Mouse (Mus musculus) cerebellum, postnatal 10 days (tissue): ENCODE measurements at regions not wholly inside any gene's neighbourhood (a gene's known extent, or its start where the extent isn't known, plus 50 kb on each side); places are given as distances from the start of the nearest gene placed in this dataset.

Experiments used
- DNase-seq, 2 experiments: peaks; one replicate each; pipeline ENCODE4 v3.0.0; 2021; ENCODE audit warnings: mixed read lengths in 2 of 2

DNA sequence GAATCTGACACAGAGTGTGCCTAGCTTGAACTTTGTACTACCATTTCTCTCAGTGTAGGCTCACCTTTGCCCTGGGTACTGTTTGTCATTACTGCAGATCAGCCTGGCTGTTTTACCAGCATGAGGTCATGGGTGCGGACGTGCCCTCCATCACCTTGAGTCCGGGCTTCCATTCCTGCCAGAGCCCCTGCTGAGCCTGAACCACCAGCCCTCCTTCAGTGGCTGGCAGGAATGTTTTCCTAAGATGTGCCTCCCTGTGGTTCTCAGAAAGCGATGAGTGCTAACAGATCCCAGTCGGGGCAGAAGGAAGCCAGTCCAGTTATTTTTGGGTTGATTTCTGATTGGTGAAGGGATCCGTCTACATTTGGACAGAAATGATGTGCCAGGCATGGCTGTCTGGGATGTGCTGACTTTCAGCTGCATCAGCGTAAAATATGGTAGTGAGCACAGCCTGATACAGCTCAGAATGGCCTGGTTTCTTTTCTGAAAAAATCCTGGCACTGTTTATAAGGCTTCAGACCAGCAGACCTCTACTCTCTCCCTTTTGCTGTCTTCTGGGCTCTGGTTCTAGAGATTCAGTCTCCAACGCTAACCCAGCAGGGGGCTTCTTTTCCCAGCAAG lies 324.0 kb upstream of the Nfe2l3 start:
- peak in 1 of 2 experiments; percentile 18 for DNase-seq

DNA sequence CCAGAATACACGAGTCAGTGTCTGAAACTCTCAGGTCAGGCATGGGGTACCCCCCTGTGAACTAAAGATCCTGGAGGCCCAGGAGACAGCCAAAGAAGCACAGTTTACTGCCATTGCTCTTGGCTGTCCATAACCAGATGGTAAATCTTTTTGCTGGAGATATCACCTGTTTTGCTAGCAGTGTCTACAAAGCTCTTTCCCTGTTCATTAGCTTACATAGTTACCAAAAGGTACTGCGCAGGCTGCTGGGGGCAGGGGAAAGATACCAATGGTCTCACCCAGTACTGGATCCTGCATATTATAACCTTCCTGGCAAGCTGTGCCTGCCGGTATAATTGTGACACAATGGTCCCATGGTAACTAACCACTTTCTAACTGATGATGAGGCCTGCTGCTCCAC lies 321.9 kb upstream of the Nfe2l3 start:
- DNase-seq: no peak

DNA sequence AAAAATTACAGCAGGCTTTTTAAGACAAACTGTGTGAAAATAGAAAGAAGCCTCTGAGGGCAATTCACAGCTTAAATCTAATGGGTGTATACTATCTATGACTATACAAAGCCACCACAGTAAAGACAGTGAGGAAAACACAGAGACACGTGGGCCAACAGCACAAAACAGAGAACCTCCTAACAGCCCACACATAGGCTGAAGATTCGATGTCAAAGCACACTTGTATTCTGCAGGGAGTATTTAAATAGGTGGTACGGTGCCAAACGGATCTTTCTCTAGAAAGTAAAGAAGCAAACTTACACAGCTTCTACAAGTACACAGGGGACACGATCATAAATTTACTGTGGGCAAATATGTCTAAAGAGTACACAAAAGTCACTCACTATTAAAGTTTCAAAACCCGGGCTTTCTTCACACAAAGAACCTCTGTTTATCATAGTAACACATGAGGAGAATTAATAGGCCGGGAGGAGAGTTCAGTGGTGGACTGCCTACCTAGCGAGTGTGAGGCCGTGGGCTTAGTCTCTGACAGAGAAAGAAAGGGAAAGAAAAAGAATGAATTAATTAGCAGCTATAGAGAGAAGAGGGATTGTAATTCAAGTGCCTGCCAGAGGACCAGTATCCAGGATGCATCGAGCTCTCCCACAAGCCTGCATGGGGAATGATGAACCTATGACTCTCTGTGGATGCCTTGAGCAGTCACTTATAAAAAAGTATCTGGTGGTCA lies 317.7 kb upstream of the Nfe2l3 start:
- DNase-seq: no peak

DNA sequence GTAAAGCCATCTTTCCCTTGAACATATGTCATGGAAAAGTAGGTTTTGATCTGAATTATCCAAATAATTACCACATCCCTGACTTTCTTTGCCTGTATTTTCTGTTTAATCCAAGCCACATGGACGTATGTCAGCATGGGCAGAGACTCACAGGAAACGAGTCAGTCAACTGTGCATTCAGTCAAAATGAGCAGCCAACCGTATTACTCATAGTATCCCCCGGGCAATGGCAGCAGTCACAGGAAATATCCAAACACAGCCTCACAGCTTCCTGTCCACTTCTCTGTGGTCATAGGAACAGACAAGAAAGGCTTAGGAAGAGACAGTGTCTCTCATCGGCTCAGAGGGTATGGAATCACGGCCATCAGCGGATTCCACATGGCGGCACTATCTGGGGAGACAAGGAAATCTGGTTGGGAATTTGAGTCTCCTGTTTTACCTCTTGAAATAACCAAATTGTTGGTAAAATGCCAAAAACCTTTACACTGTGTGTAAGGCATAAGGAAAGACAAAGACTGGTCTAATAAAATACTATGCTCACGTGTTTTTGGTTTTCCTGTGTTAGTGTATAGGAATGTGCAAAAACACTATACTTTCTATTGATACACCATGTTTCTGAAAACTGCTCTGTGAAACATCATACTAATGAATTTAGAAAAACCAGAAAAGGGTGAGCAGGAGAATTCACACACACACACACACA lies 313.5 kb upstream of the Nfe2l3 start:
- peak; percentile 36 to 38 for DNase-seq

DNA sequence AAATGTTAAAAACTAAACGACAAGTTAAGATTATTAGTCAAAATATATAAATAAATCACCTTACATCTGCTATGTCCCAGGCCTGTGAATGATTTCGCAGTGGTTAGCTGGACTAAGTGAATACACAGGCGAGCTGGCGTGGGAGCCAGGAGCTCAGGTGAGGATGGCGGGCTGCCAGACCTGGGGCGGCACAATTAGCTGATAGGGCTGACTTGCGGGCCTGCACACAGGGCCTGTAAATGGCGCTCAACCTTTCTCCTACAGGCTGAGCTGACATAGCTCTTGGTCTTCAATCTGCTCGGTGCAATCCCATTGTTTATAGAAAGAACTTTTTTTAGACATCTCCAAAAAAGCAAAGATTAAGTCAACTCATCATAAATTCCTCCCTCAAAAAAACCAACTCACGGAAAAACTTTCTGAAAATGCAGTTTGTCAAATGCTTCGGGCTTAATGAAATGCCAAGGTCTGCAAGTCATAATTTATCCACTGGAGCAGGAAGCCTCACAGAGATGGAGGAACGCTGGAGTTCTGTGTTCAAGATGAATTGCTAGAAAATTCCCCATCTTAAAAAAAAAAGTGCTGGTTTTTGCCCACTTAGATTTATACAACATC lies 312.7 kb upstream of the Nfe2l3 start:
- peak; percentile 77 to 83 for DNase-seq

DNA sequence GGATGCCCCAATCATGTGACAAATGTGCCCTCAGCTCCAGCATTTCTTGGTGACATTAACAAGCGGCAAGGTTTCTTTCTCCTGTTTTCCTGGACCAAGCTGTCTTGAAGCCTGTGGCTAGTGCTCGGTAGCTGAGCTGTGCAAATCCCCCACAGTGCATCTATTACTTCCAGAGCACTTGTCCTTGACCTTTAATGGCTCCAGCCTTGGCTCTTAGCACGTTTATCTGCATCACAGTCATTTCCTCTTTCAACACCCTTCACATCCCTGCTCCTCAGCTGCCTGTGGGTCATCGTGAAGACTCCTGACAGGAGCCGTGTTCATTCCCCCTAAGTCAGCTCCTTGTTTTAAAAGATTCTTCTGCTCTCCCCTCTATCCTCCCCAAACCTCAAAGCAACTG lies 309.5 kb upstream of the Nfe2l3 start:
- no peak for DNase-seq

DNA sequence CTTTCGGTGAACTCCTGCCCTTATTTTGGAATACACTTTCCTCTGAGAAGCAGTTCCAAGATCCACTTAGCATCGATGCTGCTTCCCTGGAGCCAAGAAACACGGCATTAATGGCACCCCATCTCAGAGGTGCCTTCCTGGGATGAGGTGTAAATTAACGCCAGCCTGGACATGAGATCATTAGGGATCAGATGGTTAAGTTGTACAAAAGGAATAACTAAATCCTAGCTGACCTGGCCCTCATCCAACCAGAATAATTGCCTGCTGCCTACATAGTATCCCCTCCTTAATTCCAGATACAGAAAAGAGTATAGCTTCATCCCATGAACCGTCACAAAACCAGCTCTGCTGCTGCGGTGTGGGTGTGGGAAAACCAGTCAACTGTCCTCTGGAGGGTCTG lies 304.6 kb upstream of the Nfe2l3 start:
- no peak for DNase-seq

DNA sequence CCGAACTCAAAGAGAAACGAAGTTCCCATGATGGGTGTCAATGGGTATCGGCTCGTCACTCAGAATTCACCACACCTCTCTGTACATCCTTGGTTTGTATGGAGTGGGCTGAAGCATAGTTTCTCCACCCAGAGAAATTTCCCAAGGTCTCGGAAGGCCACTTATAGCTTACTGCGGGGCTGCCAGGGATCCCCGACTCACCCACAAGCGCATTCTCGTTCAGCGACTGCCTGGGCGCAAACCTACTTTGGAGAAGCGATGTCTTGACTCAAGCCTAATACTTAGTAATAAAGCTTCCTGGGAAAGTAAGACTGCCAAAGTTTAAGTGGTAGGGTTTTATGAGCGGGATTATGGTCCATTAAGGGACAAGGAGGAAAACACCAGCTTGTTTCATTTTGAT lies 303.4 kb upstream of the Nfe2l3 start:
- no peak for DNase-seq

DNA sequence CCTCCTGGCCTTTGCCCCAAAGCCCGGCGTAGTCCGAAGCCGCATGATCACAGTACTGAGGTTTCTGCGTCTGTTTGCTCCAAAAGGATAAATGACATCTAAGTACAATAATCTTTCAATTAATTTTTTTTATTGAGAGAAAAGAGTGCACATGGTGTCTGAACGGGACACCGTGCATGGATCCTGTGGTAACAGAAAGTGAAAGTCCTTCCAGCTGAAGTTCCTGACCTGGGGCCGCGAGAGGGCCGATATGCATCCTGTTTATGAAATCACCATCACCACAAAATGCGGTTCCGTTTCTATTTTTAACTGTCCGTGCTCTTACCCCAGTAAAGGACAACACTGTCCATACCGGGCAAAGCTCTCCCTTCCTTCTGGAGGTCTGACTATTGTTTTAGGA lies 302.9 kb upstream of the Nfe2l3 start:
- DNase-seq: no peak

DNA sequence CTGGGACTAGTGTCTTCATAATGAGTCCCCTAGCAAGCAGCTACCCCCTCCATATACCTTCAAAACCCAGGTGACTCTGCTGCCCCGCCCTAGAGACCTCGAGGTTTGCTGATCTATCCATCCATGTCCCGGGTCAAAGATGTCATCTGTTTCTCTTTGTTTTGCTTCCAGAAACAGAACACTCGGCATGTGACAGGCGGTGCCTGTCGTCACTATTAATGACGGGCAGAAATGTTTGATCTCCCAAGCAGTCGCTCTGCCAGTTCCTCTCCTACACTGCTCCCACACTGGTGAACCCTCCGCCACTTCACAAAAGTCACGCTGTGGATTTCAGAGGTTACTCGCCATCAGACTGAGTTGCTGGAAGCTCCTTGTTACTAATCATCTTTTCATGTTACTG lies 287.7 kb upstream of the Nfe2l3 start:
- no peak for DNase-seq

DNA sequence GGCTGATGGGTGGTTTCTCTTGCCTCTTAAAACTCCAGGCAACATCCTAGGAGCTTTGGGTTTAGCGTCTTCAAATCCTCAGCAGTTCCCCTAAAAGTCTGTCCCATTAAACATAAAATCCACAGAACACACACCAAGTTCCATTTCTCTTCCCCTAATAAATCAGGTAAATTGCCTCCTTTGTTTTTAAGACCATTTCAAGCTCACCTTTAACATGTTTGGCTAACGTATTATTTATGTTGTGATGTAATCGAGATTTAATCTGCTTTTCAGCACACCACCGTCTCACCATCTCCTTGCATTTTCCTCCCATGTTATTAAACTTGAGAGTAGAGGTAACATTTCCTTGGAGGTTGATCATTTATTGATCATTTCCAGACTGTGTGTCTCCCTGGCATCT lies 286.6 kb upstream of the Nfe2l3 start:
- no peak for DNase-seq

DNA sequence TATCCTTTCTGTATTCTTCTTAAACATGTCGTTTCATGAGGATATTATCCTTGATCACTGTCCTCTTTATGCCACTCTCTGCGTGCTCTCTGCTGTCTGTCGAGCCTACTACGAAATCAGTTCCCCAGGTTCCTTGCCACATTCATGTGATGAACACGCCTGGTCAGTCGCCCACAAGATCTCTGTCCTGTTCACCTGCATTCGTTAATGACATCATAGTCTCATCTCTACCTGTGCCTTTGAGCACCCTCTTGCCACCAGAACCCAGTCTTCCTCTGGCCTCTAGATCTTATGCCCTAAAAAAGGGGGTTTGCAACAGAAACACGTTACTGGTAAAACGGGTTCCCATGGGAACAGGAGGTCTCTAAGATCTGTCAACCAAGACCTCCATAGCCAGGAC lies 283.6 kb upstream of the Nfe2l3 start:
- DNase-seq: no peak

DNA sequence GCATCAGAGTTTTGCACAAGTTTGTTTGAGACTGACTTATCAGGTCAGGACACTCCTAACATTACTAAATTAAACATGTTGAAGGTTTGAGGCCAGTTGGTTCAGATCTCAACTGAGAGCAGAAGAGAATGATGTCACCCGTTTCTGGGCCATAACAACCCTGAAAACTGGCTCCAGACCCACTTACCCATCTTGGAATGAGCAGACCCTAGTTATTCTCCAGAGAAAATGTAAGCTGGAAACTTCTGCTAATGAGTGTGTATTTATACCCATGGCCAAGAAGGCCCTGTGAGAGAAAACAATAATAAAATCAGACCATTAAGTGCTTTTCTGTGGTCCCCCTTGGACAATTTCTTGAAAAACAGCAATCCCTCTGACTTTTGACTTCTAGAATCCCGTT lies 282.4 kb upstream of the Nfe2l3 start:
- no peak for DNase-seq

DNA sequence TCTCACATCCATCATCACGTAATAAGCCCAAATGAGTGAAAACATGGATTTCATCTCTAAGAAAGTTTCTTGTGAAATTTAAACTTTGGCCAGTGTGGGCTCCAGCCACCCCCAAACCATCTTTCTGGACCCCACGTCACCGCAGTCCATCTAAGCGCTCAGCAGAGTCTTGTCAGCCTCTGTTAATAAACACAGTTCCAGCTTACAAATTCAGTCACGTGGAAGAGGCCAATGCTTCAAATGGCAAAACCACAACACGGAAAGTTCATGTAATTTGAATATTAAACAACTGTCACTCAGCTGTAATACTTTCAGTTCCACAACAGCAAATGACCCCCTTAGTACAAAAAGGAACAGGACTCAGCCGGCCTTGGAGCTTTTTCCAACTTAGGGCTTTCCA lies 282.0 kb upstream of the Nfe2l3 start:
- DNase-seq: no peak

DNA sequence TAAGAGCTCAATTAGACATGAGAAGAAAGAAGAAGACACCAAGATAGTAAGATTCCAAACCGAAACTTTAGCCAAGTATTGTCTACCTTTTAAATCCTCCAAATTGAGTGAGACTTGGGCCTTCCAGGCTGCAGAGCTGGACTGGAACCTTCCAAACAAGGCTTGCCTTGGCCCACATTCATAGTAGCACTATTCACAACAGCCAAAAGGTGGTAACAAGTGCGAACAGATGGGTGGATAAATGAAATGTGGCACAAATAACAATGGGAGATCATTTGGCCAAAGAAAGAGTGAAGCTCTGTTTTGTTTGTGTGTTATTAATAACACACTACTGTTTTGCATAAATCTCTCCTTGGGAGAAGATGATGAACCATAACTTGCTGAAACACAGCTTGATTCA lies 281.6 kb upstream of the Nfe2l3 start:
- DNase-seq: peak in 1 of 2 experiments; percentile 52

DNA sequence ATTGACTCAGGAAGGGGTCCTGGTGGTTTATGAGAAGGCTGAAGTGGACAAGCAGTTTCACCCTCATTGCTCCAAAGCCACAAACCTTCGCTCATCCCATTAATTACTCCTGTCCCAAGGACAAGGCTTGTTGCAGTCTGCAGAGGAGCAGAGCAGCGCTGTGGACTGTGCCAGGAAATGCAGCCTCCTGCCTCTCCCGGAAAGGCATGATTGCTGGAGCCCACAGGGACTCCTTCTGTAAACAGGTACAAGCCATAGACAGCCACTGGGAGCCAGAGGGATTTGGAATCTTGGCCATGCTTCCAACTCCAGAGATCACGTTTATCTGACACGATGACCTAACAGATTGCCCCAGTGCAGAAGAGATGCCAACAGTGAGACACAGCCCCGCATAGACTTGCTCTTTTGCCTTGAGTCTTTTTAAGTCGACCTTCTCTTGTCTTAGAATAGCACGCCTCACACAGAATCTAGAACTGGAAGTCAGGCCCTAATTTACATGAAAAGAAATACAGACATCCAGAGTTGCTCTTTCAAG lies 275.6 kb upstream of the Nfe2l3 start:
- no peak for DNase-seq

DNA sequence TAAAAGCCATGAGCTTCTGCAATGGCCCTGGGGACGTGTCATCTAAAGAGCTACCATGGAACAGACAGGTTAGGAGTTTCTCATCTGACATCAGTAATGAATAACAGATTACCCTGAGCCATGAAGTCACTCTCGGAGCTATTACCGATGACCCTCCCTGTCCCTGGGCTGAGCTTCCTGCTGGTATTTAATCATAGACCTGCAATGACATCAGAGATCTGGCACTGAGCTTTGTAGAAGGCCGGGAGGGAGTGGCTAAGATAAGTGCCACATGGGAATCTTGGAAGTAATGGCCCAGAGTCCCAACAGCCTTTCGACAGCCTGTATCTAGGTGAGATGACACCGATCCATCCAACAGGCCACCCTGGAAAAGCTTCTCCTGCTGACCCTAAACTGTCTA lies 271.3 kb upstream of the Nfe2l3 start:
- DNase-seq: no peak

DNA sequence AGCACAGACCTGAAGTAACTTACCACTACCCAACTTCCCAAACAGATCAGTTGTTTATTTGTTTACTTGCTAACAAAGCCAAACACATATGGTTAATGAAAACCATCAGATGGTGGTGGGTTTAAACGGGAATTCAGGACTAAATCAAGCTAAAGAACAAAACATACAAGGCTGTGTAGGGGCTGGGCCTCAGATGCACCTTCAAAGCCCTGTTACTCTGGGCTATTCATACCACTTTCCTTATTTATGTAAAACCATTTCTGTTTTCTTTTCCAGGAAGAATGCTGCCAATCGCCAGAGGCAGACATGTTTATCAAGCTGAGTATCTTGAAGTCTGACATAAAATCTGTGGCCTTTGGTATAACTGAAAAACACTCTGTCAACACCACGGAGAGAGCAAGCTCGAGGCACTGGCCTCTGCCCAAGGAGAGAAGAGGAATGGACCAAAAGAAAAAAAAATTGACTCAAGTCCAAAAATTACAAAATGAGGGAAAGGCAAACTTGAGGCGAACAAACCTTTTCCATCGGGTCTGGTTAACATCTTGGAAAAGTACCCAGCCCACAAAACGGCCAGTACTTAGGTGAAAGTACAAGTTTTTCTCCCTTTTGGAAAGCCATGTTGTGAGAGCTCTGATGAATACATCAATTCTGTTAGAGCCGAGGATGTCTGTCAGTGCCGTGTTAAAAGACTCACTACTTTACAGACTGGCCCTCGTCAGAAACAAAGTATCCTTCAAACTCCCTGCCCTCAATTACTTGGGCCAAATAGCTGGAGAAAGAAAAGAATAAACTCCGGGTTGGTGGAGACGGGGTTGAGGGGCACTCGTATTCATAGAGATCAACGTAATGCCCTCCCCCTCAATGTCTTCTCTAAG lies 270.0 kb upstream of the Nfe2l3 start:
- DNase-seq: peak in 1 of 2 experiments; percentile 32

DNA sequence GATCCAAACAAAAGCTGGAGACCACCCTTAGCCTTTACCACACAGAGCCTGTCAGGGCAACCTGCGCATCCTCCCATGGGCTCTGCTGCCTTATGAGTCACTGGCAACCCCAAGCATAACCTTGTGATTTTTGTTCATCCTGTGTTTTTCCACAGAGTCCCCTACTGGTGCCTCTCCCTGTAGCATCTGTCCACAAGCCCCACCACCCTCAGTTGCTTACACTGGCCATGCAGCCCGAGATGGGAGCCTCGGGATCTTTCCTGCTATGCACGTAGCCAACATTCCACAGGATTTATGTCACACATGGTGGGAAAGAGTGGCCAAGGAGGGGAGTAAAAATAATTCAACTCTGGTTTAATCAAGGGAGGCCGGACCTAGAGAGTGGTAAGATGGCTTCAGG lies 269.2 kb upstream of the Nfe2l3 start:
- no peak for DNase-seq

DNA sequence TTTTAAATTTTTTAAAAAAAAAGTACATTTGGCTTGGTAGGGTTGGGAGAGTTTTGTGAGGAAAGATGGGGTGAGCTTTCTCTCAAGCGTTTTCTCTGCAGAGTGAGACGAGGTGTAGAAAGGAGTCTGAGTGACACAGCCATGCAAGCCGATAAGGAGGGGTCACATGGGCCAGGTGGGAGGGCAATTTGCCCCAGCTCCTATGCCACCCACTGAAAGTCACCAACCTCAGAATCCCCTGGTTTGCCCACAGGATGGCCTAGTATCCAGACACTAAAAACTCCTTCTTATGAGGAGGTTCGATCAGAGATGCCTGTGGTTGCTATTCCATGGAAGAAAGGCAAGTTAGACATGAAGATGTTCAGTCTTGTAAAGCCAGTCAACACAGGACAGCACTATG lies 268.6 kb upstream of the Nfe2l3 start:
- DNase-seq: no peak

DNA sequence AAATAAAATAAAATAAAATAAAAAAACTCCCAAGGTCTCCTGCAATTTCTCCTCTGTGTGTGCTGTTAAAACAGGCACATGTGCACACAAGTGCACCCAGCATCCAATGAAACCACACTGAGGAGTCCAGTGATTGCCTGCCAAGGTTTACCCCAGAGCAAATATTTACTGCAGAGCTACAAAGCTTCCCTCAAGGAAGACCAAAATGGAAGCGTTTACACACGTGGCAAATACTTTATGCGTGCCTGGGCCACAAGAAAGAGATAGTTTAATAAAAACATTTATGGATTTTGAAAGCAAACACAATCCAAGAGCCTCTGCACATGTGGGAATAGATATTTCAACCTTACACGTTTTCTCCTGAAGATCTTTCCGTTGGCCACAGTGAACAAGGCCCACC lies 265.4 kb upstream of the Nfe2l3 start:
- no peak for DNase-seq

DNA sequence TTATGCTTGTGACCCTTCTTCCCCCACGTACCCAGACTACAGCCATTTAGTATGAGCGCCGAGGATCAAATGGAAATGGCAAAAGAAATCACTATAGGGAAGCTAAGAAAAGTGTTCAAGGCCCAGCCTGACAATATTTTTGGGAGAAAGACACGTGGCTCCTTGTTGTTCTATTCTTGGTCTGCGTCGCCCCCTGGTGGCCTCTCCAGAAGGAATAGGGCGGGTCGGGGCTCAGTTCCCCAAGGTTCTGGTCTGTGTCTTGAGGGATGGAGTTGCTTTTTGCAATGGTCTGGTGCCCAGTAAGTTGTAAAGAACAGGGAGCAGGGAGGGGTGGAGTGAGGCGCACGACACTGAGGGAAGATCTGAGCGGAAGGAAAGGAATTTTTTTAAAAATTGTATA lies 264.4 kb upstream of the Nfe2l3 start:
- peak; percentile 95 to 96 for DNase-seq
